Mouse (Mus musculus): ENCODE measurements around the gene Gtf2h2. TPM values are rescaled to one million over a fixed set of nuclear protein-coding genes. Genes with fewer than 3 reads are reported as not detected.
"Not testable (repeated sequence)": the region's sequence is repeated elsewhere in the genome, so short reads cannot be mapped to it uniquely, and the experiment has no call there.

Gtf2h2 gene
- polyA plus RNA-seq, 1 experiment from 2014 or later, result 64.3 TPM

- DNase-seq (ENCODE audit: low spot score), result no peak
These were observed 756 bp downstream of the Gtf2h2 start for GRCm38 (mm10) chr13:100491623-100492022.

- DNase-seq (ENCODE audit: low spot score), result no peak
These were observed 2.0 kb downstream of the Gtf2h2 start for GRCm38 (mm10) chr13:100490424-100490823.

GRCm38 (mm10) chr13:100483610-100484009, 8.8 kb downstream of the Gtf2h2 start:
- DNase-seq (ENCODE audit: low spot score), result no peak

- no peak for DNase-seq (ENCODE audit: low spot score)
These were observed 28.7 kb downstream of the Gtf2h2 start for GRCm38 (mm10) chr13:100463527-100464222.

GRCm38 (mm10) chr13:100461336-100461735, 31.0 kb downstream of the Gtf2h2 start:
- no peak for DNase-seq (ENCODE audit: low spot score)

- DNase-seq (ENCODE audit: low spot score), result not testable (repeated sequence)
These were observed 39.8 kb downstream of the Gtf2h2 start, which contains the start of gene Naip1 for GRCm38 (mm10) chr13:100452415-100453127. Gene Naip1, minus strand, starts transcription at chr13:100452869.

GRCm38 (mm10) chr13:100449495-100449894, 42.9 kb downstream of the Gtf2h2 start:
- no peak for DNase-seq (ENCODE audit: low spot score)

- DNase-seq (ENCODE audit: low spot score), result no peak
These were observed 52.3 kb downstream of the Gtf2h2 start for GRCm38 (mm10) chr13:100440116-100440515.

- no peak for DNase-seq (ENCODE audit: low spot score)
These were observed 53.7 kb downstream of the Gtf2h2 start for GRCm38 (mm10) chr13:100438701-100439100.

GRCm38 (mm10) chr13:100437322-100437825, 55.0 kb downstream of the Gtf2h2 start:
- no peak for DNase-seq (ENCODE audit: low spot score)

GRCm38 (mm10) chr13:100436556-100437163, 55.7 kb downstream of the Gtf2h2 start:
- DNase-seq (ENCODE audit: low spot score), result not testable (repeated sequence)

- not testable (repeated sequence) for DNase-seq (ENCODE audit: low spot score)
These were observed 72.4 kb downstream of the Gtf2h2 start for GRCm38 (mm10) chr13:100419958-100420357.

- DNase-seq (ENCODE audit: low spot score), result no peak
These were observed 78.0 kb downstream of the Gtf2h2 start for GRCm38 (mm10) chr13:100414428-100414827.

Other genes starting within 250 kb of the Gtf2h2 start
- 0.34 and 0.41 TPM in 2 replicates for gene Naip5, start 246.3 kb downstream of the Gtf2h2 start, polyA plus RNA-seq (2015; fragmentation: Nextera tagmentation; extraction: Ambion mirVana)
- 0.14 and 0.26 TPM in 2 replicates for gene Naip6, start 174.9 kb downstream of the Gtf2h2 start, polyA plus RNA-seq (2015; fragmentation: Nextera tagmentation; extraction: Ambion mirVana)
- gene Naip1, start 39.7 kb downstream of the Gtf2h2 start, polyA plus RNA-seq (2015; fragmentation: Nextera tagmentation; extraction: Ambion mirVana), result 0.06 and 0.07 TPM in 2 replicates
- gene Ocln, start 60.1 kb upstream of the Gtf2h2 start, polyA plus RNA-seq (2015; fragmentation: Nextera tagmentation; extraction: Ambion mirVana), result 1.6 and 2.2 TPM in 2 replicates
- 1.5 TPM in 2 replicates for gene Marveld2, start 124.4 kb upstream of the Gtf2h2 start, polyA plus RNA-seq (2015; fragmentation: Nextera tagmentation; extraction: Ambion mirVana)
- gene Ak6, start 158.4 kb upstream of the Gtf2h2 start, polyA plus RNA-seq (2015; fragmentation: Nextera tagmentation; extraction: Ambion mirVana), result 314 TPM in 2 replicates
- 21.7 and 25.2 TPM in 2 replicates for gene Rad17, start 158.5 kb upstream of the Gtf2h2 start, polyA plus RNA-seq (2015; fragmentation: Nextera tagmentation; extraction: Ambion mirVana)
- 50.4 and 55.8 TPM in 2 replicates for gene Taf9, start 159.0 kb upstream of the Gtf2h2 start, polyA plus RNA-seq (2015; fragmentation: Nextera tagmentation; extraction: Ambion mirVana)
- 6.8 and 11.3 TPM in 2 replicates for gene Ccdc125, start 177.1 kb upstream of the Gtf2h2 start, polyA plus RNA-seq (2015; fragmentation: Nextera tagmentation; extraction: Ambion mirVana)
- 86.5 and 93.0 TPM in 2 replicates for gene Cdk7, start 238.4 kb upstream of the Gtf2h2 start, polyA plus RNA-seq (2015; fragmentation: Nextera tagmentation; extraction: Ambion mirVana)